Mouse (Mus musculus) layer of hippocampus, postnatal 36 days (tissue): Measurements from ENCODE around the gene Slc22a4. TPM values are rescaled to one million over a fixed set of nuclear protein-coding genes. Genes with fewer than 3 reads are reported as not detected.

Source experiments
- total RNA-seq, 2 experiments: library from RNA; stranded (reverse); gene quantifications; 2 replicates each; pipeline ENCODE4 v1.2.3; 2021

Slc22a4 gene
- total RNA-seq, 2 experiments from 2014 or later = 4.2 to 6.9 TPM

Other genes with a start within 250 kb of the Slc22a4 start
- gene Gm12216, start 168.8 kb downstream of the Slc22a4 start, total RNA-seq = 1 to 10 TPM; 8.0 to 9.5 TPM
- gene Slc22a5, start 136.4 kb downstream of the Slc22a4 start, total RNA-seq = 1 to 10 TPM; 9.2 to 9.3 TPM
- 1 to 10 TPM; 1.5 to 1.9 TPM for gene Slc22a21, start 47.8 kb downstream of the Slc22a4 start, total RNA-seq
- 10 to 100 TPM; 11.5 to 16.2 TPM for gene Pdlim4, start 40.9 kb upstream of the Slc22a4 start, total RNA-seq
- gene P4ha2, start 72.0 kb upstream of the Slc22a4 start, total RNA-seq = 10 to 100 TPM; 20.6 to 29.8 TPM
- gene Csf2, start 221.6 kb upstream of the Slc22a4 start, total RNA-seq = not detected
- gene Il3, start 239.2 kb upstream of the Slc22a4 start, total RNA-seq = not detected